Mouse (Mus musculus) embryonic fibroblast, embryonic 13.5 days (primary cell): ENCODE results near the gene Cep44. TPM values are rescaled to one million over a fixed set of nuclear protein-coding genes. Genes with fewer than 3 reads are reported as not detected.

Experiments
- H3K27ac ChIP-seq: 2 replicates; pipeline ENCODE4 v1.5.1; 2012; ENCODE audit warnings: low read length, control low read depth, inconsistent platforms; ENCODE audit not compliant: insufficient read depth
- H3K4me1 ChIP-seq: 2 replicates; pipeline ENCODE4 v1.6.1; 2011; ENCODE audit warnings: low read length; ENCODE audit not compliant: control insufficient read depth, insufficient read depth
- H3K4me3 ChIP-seq: 2 replicates; pipeline ENCODE4 v1.5.1; 2011; ENCODE audit warnings: mild to moderate bottlenecking, control low read depth, low read length; ENCODE audit not compliant: insufficient read depth
- CTCF ChIP-seq: IDR thresholded peaks from 2 replicates; pipeline ENCODE4 v1.5.1; 2011; ENCODE audit warnings: mild to moderate bottlenecking, control low read depth, low read length, moderate library complexity, borderline replicate concordance; ENCODE audit not compliant: insufficient read depth
- POLR2A ChIP-seq: IDR thresholded peaks from 2 replicates; pipeline ENCODE4 v1.6.1; 2011; ENCODE audit warnings: low read depth, mild to moderate bottlenecking, control low read depth, low read length, moderate library complexity
- polyA plus RNA-seq: library from polyadenylated mRNA; stranded (reverse); fragments of >200 nt; gene quantifications from 2 replicates; pipeline ENCODE4 v1.2.4, GENCODE M21; 2011; ENCODE audit warnings: low read depth; ENCODE audit not compliant: missing spikeins, insufficient read length

Cep44 gene
- polyA plus RNA-seq, 1 experiment, result 28.4 TPM

DNA sequence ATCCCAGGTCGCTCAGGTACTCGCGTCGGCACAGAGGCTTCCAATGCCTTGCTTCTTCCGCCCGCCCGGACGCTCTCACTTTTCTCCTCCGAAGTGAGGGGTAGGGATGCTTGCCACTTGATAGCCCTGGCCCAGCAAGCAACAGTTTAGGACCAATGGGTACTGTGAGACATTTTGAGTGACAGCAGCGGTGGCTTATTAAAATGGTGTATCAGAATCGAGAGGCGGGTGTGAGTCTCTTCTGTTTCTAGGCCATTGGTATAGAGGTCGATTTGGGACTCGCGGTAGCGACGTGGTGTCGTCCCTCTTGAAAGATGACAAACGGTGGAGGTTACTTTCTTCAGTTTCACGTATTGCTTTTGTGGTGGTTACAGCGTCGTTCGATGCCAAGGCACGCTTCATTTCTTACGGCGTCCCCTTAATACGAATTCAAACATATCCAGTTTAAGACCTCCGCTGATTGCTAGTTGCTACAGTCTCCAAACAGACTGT is 560 bp upstream of the Cep44 start:
- peak overlapping the region; percentile 53 for H3K27ac ChIP-seq
- TF ChIP-seq POLR2A (peak; percentile 64; the same call in 1 of the 2 replicates), CTCF (no peak)
- H3K4me1 ChIP-seq, result no peaks in the 10 kb centered on the region; the same call in 1 of the 2 replicates
- H3K4me3 ChIP-seq, result peak overlapping the region; percentile 88

DNA sequence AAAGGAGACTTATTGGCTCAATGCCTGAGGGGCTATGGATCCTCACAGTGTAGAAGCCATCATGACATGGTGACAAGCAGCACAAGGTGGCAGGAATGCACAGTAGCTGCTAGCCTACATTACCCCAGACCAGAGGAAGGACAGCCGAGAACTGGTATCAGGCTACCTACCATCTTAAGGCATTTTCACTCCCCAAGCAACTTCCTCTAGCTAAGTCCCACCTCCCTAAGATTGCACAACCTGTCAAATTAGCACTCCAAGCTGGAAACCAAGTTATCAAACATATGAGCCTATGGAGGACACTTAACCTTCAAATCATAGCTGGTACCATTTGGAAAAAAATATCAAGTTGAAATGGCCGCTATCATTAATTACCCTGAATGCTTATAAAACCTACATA is 3.0 kb downstream of the Cep44 start:
- Histone ChIP-seq H3K4me3 (no peak overlapping the region), H3K4me1 (no peaks in the 10 kb centered on the region; the same call in 1 of the 2 replicates), H3K27ac (no peak overlapping the region)
- TF ChIP-seq POLR2A, result no peak

DNA sequence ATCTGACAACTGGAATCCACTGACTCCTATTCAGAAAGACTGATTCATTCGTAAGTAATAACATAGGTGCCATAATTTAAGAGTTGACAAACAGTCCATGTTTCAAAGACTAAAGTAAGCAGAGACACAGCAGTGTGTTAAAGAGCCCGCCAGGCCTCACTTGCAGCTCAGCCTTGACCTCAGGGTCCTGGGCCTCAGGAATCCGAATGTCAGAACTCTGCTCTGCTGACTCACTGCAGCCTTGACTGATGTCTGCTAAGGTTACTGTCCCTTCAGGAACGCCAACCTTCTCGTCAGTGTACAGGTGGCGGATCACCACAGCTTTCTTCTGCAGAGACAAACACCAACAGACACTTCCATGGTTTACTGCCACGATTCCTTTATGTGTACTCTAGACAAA is 10.1 kb downstream of the Cep44 start:
- no peak overlapping the region for H3K4me3 ChIP-seq
- TF ChIP-seq CTCF (no peak), POLR2A (no peak)
- H3K4me1 ChIP-seq, result no peaks in the 10 kb centered on the region
- no peak overlapping the region for H3K27ac ChIP-seq

DNA sequence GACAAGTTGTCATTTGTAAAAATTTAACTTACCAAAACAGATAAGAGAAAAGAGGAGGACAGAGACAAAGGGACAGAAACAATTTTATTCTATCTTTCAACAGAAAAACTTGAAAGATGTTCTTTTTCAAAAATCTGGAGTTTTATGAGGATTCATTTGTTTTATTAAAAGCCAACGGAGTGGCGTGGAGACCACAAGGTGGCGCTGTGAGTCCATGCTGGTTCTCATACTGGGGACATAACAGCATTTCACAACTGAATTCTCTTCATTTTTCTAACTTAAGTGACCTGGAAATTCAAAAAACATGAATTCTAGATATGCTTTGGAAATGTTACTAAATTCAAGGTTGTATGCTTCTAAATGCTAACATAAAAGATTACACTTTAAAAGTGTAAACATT is 20.5 kb downstream of the Cep44 start:
- peak; percentile 84 for TF ChIP-seq CTCF
- TF ChIP-seq POLR2A, result no peak
- no peak overlapping the region for H3K27ac ChIP-seq
- no peaks in the 10 kb centered on the region for H3K4me1 ChIP-seq
- H3K4me3 ChIP-seq, result no peak overlapping the region

DNA sequence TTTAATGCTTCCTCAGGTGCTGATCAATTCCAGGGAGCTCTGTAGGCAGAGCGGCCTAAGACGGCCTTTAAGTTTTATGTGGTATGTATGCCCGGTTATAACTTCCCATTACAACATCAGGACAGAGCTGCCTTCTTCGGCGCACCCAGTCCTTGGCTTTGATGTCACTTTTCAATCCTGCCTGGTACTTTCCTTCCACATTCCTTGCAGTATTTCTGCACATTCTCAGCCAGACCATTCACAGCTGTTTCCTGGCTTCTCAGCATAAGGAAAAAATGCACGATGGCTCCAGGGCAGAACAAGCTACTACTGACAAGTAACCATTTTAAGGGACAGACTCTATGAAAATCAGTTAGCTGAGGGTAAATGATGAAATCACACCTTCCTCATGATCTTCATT is 22.0 kb downstream of the Cep44 start:
- no peaks in the 10 kb centered on the region for H3K4me1 ChIP-seq
- TF ChIP-seq CTCF (no peak), POLR2A (no peak)
- H3K4me3 ChIP-seq, result no peak overlapping the region
- H3K27ac ChIP-seq, result peak overlapping the region; percentile 38; the same call in 1 of the 2 replicates

DNA sequence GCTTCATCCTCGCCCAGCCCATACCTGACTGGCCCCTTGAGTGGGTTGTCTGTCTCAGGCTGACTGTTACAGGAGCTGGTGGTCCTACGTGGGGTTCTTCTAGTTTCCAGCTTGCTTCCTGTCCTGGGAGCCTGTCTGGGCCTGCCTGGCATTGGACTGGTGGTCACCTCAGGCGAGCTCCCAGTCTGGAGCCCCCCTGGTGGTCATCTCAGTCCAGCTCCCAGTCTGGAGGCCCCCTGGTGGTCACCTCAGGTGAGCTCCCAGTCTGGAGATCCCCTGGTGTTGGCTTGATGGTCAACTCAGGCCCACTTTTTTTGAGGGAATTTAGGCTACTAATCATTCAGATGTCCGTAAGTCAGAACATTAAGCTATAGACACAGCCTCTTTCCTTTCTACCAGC is 29.8 kb downstream of the Cep44 start:
- Histone ChIP-seq H3K27ac (no peak overlapping the region), H3K4me1 (no peaks in the 10 kb centered on the region), H3K4me3 (no peak overlapping the region)
- TF ChIP-seq POLR2A (no peak), CTCF (no peak)

DNA sequence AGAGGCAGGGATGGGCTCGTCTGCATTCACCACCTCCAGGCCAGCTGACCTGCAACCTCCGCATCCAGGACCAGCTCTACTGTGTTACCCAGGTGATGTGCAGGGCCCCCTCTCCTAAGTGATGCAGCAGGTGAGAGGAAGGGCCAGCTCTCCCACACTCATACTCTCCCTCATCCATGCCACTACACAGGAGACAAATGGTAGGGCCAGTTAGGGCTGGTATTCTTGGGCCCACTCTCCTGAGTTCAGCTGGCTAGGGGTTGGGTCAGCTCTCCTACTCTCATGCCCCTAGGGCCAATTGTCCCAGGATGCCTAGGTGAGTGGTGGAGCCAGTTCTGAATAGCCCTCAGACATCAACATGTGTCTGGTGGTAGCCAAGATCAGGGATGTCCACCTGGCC is 30.6 kb downstream of the Cep44 start:
- Histone ChIP-seq H3K4me3 (no peak overlapping the region), H3K27ac (no peak overlapping the region), H3K4me1 (no peaks in the 10 kb centered on the region)
- TF ChIP-seq CTCF, result no peak
- TF ChIP-seq POLR2A, result no peak

DNA sequence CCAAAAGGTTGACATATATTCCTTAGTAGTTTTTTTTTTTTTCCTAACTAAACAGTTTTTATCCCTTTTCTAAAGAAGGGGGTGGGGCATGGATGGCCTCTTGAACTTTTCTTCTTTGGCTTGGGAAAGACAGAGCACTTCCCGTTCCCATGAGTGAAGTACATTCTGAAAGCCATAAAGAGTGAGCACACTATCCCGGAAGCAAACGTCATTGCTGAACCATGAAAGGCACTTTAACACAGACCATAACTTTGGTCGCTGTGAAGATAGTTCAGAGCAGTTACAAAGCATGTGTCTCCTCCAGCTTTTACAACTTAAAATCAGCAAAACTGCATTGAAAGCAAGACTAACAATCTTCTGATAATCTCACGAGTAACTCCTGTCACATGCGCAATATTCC is 32.0 kb downstream of the Cep44 start:
- no peak overlapping the region for H3K4me3 ChIP-seq
- TF ChIP-seq POLR2A, result no peak
- no peak for TF ChIP-seq CTCF

DNA sequence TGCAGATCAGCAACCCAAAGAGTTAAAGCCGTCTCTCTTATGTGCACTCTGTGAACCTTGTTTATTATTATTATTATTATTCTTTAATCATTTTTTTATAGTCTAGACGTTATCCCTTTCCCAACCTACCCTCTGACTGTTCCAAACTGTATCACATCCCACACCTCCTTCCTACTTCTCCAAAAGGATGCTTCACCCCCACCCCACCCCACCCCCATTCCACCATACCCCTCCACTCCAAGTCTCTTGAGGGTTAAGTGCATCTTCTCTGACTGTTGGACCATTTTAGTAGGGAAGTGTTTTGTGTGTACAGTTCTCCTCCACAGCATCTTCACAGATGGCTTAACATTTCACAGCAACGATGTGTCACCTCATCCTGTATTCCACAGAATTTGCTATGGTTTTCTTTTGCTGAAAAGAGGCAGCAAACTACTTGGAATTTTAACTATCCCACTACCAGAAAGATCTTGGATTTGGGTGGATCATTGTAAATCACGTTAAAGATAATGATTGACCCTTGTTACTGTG is 41.8 kb downstream of the Cep44 start:
- TF ChIP-seq CTCF (no peak), POLR2A (no peak)

More for the DNA sequence above, 32.0 kb downstream of the Cep44 start:
- Histone ChIP-seq H3K4me1 (no peaks in the 10 kb centered on the region), H3K27ac (no peak overlapping the region)

DNA sequence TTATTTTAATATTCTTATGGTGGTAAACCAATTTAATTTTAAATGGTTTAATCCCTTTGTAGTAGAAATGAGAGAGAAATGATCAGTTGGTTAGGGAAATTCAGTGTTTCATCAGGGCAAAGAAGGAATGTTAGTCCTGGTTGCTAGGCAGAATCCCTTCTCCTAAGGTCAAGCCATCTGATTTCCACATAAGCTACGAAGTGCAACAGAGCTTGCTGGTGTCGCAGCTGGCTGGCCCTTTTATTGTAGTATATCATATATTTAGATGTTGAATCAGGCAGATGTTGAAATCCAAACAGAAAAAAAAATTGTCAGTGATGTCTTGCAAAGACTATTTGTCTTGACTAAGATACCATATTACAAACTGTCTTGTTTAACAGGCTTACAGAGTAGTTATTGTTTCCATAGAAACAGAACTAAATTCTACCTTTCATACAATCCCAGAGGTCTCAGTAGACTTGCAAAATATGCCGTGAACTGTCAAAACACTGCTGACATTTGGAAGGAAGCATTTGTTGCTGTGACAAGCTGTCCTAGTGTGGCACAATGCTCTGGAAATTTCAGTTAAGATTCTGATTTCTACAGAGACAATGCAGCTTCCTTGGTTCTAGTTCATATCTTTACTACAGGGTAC is 42.4 kb downstream of the Cep44 start:
- Histone ChIP-seq H3K4me1 (no peaks in the 10 kb centered on the region), H3K4me3 (no peak overlapping the region), H3K27ac (no peak overlapping the region)
- TF ChIP-seq POLR2A (no peak), CTCF (no peak)

More for the DNA sequence above, 41.8 kb downstream of the Cep44 start:
- Histone ChIP-seq H3K4me3 (no peak overlapping the region), H3K4me1 (no peaks in the 10 kb centered on the region), H3K27ac (no peak overlapping the region)

DNA sequence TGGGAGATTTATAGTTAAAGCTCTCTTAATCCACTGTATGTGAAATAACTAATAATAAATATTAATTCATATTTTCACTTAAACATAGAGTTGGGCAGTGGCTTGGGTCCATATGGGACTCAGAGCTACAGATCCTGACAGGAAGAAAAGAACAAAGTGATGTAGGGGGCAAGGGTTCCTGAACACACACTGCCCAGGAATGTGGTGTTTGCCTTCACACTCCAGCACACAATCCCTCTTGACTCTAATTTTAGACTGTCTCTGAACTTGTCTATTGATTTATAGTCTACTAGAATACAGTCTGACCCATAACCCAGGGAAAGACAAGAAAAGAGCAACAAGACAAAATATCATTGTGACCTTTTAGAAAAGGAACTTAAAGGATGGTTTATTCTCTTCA is 48.9 kb downstream of the Cep44 start:
- TF ChIP-seq CTCF (no peak), POLR2A (no peak)
- H3K4me3 ChIP-seq, result no peak overlapping the region
- no peaks in the 10 kb centered on the region for H3K4me1 ChIP-seq
- no peak overlapping the region for H3K27ac ChIP-seq
